Mouse (Mus musculus) kidney, postnatal 36 days (tissue): ENCODE measurements at regions not wholly inside any gene's neighbourhood (a gene's known extent, or its start where the extent isn't known, plus 50 kb on each side); places are given as distances from the start of the nearest gene placed in this dataset.
A peak's percentile ranks its signal among the peaks of the same experiment; 100 is the strongest.

Source experiments
- DNase-seq, 2 experiments: peaks; one replicate each; pipeline ENCODE4 v3.0.0; 2021 to 2022; ENCODE audit warnings: mixed read lengths in 2 of 2

- no peak for DNase-seq
These were observed 102.5 kb downstream of the Foxb1 start for GRCm38 (mm10) chr9:69658276-69658675.

GRCm38 (mm10) chr9:69656053-69656452 lies 104.7 kb downstream of the Foxb1 start:
- DNase-seq = no peak

- no peak for DNase-seq
These were observed 108.6 kb downstream of the Foxb1 start for GRCm38 (mm10) chr9:69652106-69652505.

GRCm38 (mm10) chr9:69651608-69652007 lies 109.1 kb downstream of the Foxb1 start:
- no peak for DNase-seq

GRCm38 (mm10) chr9:69642591-69642990 lies 118.1 kb downstream of the Foxb1 start:
- no peak for DNase-seq

- peak; percentile 63 to 91 for DNase-seq
These were observed 137.4 kb downstream of the Foxb1 start for GRCm38 (mm10) chr9:69623312-69623711.

GRCm38 (mm10) chr9:69621006-69621405 lies 139.7 kb downstream of the Foxb1 start:
- no peak for DNase-seq

GRCm38 (mm10) chr9:69617328-69617727 lies 143.4 kb downstream of the Foxb1 start:
- no peak for DNase-seq

- no peak for DNase-seq
These were observed 144.1 kb downstream of the Anxa2 start for GRCm38 (mm10) chr9:69597472-69597871.

GRCm38 (mm10) chr9:69592329-69593062 lies 139.1 kb downstream of the Anxa2 start:
- no peak for DNase-seq

GRCm38 (mm10) chr9:69588846-69589245 lies 135.4 kb downstream of the Anxa2 start:
- DNase-seq = no peak

- peak; percentile 26 to 37 for DNase-seq
These were observed 133.7 kb downstream of the Anxa2 start for GRCm38 (mm10) chr9:69587096-69587495.

- DNase-seq = peak in 1 of 2 experiments; percentile 21
These were observed 127.8 kb downstream of the Anxa2 start for GRCm38 (mm10) chr9:69581236-69581635.

- no peak for DNase-seq
These were observed 124.4 kb downstream of the Anxa2 start for GRCm38 (mm10) chr9:69577661-69578405.

- DNase-seq = no peak
These were observed 122.0 kb downstream of the Anxa2 start for GRCm38 (mm10) chr9:69575386-69575785.

- DNase-seq = no peak
These were observed 115.3 kb downstream of the Anxa2 start for GRCm38 (mm10) chr9:69568631-69569230.

- DNase-seq = no peak
These were observed 114.8 kb downstream of the Anxa2 start for GRCm38 (mm10) chr9:69568222-69568621.

GRCm38 (mm10) chr9:69566996-69567395 lies 113.6 kb downstream of the Anxa2 start:
- DNase-seq = peak in 1 of 2 experiments; percentile 41

- DNase-seq = no peak
These were observed 89.8 kb downstream of the Anxa2 start for GRCm38 (mm10) chr9:69543241-69543640.
